Mouse (Mus musculus) neutrophil, adult 5-6 weeks (primary cell): ENCODE data around the gene Serinc4. TPM values are rescaled to one million over a fixed set of nuclear protein-coding genes. Genes with fewer than 3 reads are reported as not detected.

Source experiments
- ATAC-seq: fragments of 151-379, 151-347 bp; 2 replicates; pipeline ENCODE4 v1.8.0; 2017; ENCODE audit warnings: mild to moderate bottlenecking, moderate TSS enrichment; ENCODE audit not compliant: insufficient number of reproducible peaks, poor library complexity, low FRiP score, severe bottlenecking; ENCODE audit errors: extremely low read depth
- total RNA-seq: library from RNA; stranded (forward); fragments of 200-1000 nt; gene quantifications from 2 replicates; pipeline ENCODE4 v1.2.3, GENCODE M21; 2017

Gene Serinc4
- total RNA-seq, 1 experiment from 2014 or later = 2.0 TPM

DNA sequence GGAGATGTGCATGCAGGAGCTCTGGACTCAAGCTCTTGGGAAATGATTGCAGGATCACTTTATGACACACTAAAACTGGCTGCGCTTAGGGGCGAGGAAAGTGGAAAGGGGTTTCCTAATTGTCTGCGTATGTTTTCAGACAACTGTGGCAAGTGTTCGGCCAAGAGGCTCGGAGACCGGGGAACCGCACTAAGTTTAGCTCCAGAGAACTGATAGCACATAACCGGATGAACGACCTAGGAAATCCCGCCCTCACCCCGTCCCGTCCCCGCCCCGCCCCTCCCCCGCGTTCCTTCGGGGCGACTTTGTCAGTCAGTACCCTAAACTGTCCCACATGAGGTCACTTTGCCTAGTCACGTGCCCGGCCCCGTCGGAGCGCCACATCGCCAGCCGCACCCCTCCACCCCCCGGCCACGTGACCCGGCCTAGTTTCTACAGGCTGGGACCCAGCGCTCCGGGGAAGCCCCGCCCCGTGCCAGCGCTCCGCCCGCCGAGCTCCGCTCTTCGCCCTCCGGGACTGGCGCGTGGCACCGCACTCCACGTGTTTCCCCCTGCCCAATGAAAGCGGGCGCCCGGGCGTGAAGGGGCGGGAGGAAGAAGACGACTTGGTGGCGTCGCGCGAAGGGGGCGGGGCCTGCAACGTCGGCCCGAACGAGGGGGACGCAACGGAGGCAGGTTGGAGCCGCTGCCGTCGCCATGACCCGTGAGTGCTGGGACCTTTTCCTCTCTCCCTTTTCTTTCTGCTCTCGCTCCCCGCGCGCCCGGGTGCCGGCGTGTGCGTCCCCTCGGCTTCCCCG, 7.6 kb downstream of the Serinc4 start, which contains the start of gene Serf2:
Gene Serf2 (plus strand): TSS at position 457 of the 797 bp plus-strand sequence.
- ATAC-seq = peak; percentile 90

DNA sequence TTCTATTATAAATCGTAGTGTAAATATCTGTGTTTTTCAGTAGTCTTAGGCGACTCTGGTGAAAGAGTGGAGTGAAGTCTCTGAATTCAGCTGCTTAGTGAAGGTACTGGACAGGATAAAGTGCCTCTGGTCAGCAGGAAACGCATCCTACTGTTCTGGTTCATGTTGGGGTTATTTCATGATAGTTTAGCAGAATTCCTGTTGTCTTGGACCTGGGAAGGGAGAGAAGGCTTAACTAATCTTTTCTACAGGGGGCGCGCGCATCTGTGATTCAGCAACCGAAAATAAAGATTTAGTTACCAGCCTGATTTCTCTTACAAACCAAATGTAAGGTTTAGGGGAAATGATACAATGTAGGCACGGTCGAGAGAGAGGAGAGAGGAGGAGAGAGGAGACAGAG, 8.4 kb downstream of the Serinc4 start:
- no peak for ATAC-seq

DNA sequence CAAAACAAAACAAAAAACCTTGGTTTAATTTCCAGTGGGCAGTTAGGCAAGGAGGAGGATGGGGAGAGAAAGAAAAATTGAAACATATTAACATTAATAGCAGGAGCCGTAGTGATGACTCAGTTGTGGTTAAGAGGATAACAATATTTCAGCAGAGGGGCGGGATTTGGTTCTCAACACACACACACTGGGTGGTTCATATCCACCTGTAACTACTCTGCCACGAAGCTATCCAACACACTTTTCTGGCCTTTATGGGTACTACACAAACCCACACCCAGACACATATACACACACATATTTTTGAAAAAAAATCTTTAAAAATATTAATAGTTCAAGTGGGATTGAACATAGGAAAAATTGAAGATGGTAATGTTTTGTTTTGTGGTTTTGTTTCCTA, 9.6 kb downstream of the Serinc4 start:
- no peak for ATAC-seq

DNA sequence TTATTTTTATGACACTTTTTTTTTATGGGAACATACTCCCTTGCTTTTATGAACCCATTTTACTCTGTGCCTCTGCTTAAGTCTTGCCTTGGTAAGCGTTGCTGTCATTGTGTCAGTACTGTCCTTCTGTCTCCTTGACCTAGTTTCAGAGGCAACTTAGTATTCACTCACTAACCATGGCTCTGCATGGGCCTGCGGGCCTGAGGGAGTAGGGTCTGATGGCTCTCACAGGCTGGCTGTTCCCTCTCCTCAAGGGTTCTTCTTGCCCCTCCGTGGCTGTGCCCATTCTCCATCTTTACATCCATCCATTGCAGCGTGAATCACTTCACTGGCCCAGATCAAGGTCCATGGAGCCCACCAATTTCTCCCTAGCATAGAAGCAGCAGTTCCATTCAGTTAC, 10.1 kb downstream of the Serinc4 start:
- ATAC-seq = no peak

DNA sequence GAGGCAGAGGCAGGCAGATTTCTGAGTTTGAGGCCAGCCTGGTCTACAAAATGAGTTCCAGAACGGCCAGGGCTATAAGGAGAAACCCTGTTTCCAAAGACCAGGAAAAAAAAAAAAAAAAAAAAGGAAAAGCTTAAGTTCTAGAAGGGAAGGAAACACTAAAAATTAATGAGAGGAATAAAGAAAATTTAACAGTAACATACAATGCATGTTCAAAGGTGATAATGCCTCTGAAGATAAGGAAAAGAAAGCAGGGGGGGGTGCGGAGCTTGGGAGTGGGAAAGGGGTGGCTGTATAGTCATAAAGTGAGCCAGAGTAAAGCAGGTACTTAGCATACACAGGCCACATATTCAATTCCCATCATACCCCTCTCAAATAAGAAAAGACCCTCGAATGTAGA, 11.5 kb downstream of the Serinc4 start:
- ATAC-seq = no peak

DNA sequence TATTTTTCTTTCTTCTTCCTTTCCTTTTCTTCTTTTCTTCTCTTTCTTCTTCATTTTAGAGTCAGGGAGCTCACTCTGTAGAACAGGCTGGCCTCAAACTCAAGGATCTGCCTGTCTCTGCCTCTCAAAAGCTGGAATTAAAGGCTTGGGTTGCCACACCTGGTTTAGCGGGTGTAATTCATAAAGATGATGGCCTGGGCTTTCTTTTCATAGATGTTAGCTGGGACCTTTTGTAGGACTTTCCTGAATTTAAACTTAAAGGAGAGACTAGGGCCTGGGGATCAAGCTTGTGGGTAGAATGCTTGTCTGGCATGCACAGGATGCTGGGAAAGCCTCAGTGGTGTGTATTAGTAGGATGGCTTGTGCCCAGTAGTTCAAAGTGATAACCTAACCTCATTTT, 12.4 kb downstream of the Serinc4 start, which contains the start of gene Ell3:
Gene Ell3 (minus strand): TSS at position 101 of the 400 bp plus-strand sequence.
- no peak for ATAC-seq

DNA sequence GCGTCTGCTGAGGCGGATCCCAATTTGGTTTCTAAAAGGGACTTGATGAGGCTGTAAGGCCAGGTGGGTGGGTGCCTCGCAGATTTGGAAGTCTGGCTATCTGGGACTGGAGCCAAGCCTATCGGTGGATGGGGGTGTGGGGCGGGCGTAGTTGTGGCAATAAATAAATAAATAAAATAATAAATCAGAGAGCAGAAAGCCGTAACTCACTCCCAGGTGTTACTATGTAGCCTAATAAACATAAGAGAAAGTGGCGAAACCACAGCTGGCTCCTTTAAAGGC, 13.6 kb downstream of the Serinc4 start:
- no peak for ATAC-seq

DNA sequence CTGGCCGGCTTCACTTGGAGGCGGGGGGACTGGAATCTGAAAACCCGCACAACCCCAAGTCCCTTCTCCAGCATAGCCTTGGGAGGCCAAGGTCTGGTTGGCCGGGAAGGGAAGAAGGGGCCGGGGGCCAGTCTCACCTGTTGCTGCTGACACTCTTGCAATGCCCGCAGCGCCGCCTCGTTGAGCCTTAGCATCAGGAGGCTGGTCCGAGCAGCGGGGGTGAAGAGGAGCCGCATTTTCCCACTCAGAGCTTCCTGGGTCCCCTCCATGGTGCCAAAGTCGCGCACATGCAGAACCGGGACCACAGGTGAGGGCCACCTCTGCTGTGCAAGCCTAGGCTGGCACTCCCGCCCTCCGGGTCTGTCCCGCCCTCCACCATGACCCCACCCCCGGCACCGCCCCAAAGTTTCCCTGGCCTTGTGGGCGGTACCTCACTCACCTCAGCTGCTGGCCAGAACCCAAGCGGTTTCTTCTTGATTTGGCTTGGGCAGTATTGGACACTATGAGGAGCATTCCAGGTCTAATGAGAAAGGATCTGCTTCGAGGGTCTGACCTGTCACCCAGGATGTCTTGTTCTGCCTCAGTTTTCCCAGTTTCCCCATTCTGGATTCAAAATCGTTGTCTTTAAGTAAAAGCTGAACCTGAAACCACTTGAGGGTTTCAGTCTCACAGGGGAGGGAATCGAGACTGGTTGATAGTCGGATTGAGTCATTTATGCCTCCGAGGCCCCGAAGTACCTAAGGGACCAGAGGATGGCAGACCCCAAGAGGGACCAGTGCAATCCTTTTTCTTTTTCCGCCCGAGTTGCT, 14.1 kb downstream of the Serinc4 start:
- peak; percentile 93 for ATAC-seq

DNA sequence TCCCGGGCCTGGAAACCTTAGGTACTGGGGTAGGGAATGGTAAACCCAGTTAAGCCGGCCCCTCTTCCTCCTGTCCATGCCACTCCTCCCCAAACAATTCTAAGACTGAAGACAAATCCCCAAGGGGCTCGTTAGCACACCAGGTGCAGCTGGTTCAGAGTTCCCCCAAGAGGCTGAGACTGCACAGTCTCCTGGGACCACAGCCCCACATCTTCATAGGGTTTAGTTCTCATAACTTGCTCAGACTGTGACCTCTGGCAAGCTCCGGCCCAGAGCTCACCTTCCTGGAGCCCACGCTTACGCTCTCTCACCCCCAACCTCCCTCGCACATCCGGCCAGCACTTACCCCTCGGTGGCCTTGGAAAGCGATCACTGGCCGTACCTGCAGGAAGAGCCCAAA, 14.8 kb downstream of the Serinc4 start:
- ATAC-seq = peak; percentile 70

DNA sequence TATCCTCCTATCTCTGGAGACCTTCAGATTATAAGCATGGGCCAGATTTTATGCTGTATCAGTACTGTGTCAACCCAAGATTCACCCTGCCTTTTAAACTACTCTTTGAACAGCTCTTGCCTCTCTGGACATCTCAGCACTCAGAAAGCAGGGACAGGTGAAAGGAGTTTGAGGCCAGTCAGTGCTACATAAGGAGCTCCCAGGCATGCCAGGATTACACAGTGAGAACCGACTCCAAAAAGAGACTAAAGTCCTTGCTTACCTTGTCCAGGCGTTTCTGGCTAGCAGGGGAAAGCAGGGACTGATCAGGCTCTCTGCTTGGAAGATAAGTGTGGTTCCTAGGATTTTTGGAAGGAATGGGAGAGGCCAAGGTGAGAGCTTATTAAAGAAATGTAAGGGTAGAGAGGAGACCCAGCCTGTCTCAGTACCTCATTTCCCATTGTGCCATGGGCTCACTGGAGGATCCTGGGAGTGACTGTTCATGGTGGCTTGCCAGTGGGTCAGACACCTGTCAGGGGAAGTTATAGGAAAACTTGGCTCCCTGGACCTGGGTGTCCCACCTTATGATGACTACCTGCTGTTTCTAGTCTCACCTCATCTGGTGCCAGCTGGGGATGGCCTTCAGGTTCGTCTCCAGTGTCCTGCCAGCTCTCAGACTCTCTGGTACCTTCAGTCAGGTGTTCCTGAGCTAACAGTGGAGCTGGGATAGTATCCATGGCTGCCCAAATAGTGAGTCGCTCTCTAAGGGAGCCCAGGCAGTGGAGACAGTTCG, 15.6 kb downstream of the Serinc4 start:
- ATAC-seq = no peak

DNA sequence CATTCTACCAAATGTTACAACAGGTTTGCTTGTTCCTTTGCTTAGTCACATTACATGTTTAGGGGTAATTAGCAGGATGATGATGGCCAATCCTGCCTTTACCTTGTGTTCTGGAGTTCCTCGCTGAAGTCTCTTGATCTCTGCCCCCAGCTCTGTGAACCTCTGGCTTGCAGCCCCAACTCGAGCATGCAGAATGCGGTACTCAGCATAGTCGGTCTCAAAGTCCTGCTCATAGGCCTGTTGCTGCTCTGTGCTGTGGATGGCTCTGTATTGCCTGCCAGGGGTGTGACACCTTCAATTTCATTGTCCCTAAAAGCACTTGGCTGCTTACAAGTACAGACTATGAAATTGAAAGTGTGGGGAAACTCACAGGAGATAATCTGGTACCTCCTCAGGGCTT, 16.8 kb downstream of the Serinc4 start:
- no peak for ATAC-seq

DNA sequence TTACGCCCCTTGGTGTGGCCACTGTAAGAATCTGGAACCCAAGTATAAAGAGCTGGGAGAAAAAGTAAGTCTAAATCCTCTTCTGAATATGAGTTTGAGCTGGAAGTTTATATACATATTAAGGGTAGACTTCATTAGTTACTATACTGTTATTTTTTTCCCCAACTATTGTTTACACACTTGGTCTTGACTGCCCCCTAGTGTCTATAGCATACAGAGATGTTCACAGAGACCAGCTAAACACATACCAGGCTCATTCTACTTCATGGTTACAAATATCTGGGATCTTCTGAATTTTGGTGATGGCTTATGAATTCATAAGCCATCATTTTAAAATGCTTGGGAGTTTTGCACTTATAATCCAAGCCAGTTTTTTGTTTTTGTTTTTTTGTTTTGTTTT, 21.7 kb downstream of the Serinc4 start:
- peak; percentile 70; the same call in 1 of the 2 replicates for ATAC-seq

DNA sequence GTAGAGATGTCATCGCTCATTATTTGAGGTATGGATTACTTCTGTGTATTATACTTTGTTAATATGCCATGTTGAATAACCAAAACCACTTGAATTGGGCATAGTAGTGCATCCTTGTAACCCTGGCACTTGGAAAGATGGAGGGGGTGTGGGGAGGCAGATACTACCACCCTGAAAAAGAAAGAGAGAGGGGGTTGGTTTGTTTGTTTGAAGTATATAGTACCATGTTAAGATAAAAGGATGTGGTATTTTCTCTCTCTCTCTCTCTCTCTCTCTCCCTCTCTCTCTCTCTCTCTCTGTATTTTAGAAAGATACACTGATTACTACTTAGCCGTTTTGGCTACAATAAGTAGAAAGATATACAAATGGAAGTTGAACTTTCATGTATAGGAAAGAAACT, 30.7 kb downstream of the Serinc4 start:
- no peak for ATAC-seq

DNA sequence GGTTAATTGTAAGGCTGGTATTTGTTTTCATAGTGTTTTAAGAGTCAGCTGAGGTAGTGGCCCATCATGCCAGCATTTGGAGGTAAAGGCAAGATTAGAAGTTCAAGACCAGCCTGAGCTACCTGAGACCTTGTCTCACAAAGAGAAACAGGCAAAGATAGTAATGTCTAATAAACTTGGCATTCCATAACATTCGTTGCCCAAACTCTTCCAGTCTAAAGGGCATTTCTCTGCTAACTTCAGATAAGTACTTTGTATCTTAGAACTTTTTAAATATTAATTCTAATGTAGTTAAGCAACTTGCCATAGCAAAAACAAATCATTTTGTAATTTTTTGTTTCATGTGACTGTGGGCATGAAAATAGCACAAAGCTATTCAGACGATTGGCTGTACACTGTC, 33.4 kb downstream of the Serinc4 start:
- ATAC-seq = no peak

DNA sequence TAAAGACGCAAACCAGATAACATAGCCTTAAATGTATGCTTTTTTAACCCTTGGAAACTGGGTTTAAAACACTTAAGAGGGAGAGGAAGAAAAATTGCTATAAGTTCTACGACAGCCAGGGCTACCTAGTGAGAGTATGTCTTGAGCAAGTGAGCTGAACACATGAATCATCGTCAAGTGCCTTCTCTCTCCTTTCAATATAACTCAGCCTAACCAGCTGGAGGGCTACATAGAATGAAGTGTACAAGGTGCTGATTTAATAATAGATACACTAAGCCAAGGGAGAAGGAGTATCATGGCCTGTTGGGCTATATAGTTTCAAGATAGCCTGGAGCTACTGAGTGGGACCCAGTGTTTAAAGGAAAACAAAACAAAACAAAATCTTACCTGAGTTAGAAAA, 38.1 kb downstream of the Serinc4 start:
- no peak for ATAC-seq

DNA sequence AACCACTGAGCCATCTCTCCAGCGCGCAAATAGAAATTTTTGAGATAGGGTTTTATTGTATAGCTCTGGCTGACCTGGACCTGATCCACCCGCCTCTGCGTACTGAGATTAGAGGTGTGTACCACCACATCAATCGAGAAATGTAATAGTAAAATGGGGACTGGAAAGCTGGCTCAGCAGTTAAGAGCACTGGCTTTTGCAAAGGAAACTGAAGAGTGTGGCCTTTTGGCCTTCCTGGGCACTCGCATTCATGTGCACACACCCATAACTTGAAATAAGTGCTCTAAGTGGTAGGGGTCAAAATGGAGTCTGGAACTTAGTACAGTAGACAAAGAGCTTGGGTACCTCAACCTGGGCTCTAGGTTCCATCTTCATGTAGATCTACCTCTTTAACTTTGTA, 40.2 kb downstream of the Serinc4 start:
- no peak for ATAC-seq

DNA sequence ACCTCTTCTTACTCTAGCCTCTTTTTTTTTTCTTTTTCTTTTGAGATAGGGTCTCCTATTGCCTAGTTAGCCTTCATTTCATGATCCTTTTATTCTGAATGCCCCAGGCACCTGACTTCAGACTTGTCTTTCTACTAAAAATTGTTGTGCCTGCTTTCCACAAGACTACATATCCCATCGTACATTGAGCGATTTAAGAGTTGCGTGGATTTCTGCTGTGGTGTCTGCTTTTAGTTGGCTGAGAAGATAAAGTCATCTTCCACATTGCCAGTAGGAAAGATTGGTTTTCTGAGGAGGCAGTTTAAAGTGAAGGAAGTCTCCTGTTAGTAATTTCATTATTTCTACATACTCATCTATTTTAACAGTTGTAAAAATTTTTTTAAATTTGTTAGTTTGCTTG, 41.0 kb downstream of the Serinc4 start:
- no peak for ATAC-seq

DNA sequence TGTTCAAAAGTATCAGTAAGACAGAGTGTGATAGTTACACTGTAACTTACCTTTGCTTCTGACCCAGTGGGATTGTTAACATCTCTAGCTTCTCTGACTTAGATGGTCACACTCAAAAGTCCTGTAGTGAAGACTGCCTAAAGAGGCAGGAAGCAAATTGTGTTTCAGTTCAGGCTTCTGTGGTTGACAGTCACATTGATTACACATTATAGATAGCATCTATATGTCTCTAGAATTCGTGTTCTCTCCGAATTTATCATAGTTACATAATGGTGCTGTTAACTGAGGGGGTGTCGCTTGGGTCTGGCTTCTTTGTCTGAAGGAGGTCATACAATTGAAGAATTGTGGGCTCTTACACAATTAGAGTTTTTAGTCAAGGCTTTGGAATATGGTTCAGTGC, 41.5 kb downstream of the Serinc4 start:
- no peak for ATAC-seq

DNA sequence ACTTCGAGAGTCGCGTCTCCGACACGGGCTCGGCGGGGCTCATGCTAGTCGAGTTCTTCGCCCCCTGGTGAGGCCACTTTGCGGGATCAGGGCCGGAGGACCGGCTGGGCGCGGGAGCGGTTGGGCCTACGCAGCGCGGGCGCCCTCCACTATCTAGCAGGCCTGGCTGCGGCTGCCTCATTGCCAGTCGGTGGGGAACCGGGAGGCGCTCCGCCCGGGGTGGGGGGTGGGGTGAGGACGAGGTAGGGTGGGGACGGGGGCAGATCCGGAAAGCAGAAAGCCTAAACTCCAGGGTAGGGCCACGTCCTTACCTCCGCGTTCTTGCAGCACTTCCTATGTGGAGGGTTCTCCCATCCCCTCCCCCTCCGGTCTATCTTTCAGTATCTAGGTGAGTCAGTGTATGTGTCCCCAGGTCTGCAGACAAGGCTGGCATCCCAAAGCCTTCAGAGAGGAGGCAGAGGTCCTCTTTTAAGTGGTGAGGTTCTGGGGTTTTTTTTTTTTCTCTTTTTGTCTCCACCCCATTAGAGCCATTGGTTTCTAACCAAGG, 42.4 kb downstream of the Serinc4 start:
- ATAC-seq = peak; percentile 31; the same call in 1 of the 2 replicates
